Mouse (Mus musculus) left cerebral cortex, adult 8-10 months (tissue): ENCODE measurements around the gene Lefty2. TPM values are rescaled to one million over a fixed set of nuclear protein-coding genes. Genes with fewer than 3 reads are reported as not detected.
A peak's percentile ranks its signal among the peaks of the same experiment; 100 is the strongest.
"Not testable (repeated sequence)": the region's sequence is repeated elsewhere in the genome, so short reads cannot be mapped to it uniquely, and the experiment has no call there.

ENCODE experiments used
- DNase-seq, 2 experiments: peaks; one replicate each; pipeline ENCODE4 v3.0.0; 2022; ENCODE audit warnings: low spot score in 2 of 2
- total RNA-seq, 4 experiments: library from RNA; stranded (reverse); gene quantifications; 2 replicates each; pipeline ENCODE4 v1.2.4; 2022

Gene Lefty2
- total RNA-seq, 4 experiments from 2014 or later, result 0.20 to 1.2 (median 0.58) TPM

GRCm38 (mm10) chr1:180933659-180934058 is 40.8 kb downstream of the Lefty2 start:
- DNase-seq, result no peak

GRCm38 (mm10) chr1:180934467-180935419 is 41.8 kb downstream of the Lefty2 start, which contains the start of gene Lefty1:
Lefty1 (plus strand) TSS chr1:180935022.
- DNase-seq, result no peak

DNA sequence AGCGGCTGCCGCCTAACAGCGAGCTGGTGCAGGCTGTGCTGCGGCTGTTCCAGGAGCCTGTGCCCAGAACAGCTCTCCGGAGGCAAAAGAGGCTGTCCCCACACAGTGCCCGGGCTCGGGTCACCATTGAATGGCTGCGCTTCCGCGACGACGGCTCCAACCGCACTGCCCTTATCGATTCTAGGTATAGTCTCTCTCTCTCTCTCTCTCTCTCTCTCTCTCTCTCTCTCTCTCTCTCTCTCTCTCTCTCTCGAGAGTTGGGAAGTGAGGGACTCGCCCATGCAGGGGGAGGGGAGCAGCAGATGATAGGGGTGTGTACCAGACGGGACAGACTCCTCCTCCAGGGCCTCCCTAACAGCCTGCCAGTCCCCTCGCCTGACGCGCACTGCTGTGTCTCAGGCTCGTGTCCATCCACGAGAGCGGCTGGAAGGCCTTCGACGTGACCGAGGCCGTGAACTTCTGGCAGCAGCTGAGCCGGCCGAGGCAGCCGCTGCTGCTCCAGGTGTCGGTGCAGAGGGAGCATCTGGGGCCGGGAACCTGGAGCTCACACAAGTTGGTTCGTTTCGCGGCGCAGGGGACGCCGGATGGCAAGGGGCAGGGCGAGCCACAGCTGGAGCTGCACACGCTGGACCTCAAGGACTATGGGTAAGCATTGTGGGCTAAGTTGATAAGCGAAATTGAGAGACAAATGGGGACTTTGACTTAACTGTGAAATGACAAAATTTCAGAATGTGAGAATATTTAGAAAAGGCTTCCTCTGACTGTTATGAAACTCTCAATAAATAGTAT is 43.9 kb downstream of the Lefty2 start:
- DNase-seq, result not testable (repeated sequence)

GRCm38 (mm10) chr1:180937631-180938030 is 44.7 kb downstream of the Lefty2 start:
- not testable (repeated sequence) for DNase-seq

DNA sequence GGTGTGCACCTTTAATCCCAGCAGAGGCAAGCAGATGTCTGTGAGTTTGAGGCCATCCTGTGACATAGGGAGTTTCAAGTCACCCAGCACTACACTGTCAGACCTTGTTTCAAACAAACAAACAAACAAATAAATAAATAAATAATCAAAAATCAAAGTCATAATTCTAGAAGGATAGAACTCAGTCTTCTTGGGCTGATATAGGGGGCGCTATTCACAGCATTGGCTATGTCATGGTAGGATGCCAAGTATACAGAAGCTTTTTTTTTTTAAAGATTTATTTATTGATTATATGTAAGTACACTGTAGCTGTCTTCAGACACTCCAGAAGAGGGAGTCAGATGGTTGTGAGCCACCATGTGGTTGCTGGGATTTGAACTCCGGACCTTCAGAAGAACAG is 45.9 kb downstream of the Lefty2 start:
- DNase-seq, result not testable (repeated sequence)

GRCm38 (mm10) chr1:180940776-180941460 is 48.0 kb downstream of the Lefty2 start:
- DNase-seq, result no peak

- DNase-seq, result no peak
Observed at GRCm38 (mm10) chr1:180941726-180942125, 48.8 kb downstream of the Lefty2 start.

GRCm38 (mm10) chr1:180942166-180943031 is 49.5 kb downstream of the Lefty2 start, which contains the start of gene Tmem63a:
Tmem63a (plus strand) TSS chr1:180942344.
- peak; percentile 24 to 36 for DNase-seq

DNA sequence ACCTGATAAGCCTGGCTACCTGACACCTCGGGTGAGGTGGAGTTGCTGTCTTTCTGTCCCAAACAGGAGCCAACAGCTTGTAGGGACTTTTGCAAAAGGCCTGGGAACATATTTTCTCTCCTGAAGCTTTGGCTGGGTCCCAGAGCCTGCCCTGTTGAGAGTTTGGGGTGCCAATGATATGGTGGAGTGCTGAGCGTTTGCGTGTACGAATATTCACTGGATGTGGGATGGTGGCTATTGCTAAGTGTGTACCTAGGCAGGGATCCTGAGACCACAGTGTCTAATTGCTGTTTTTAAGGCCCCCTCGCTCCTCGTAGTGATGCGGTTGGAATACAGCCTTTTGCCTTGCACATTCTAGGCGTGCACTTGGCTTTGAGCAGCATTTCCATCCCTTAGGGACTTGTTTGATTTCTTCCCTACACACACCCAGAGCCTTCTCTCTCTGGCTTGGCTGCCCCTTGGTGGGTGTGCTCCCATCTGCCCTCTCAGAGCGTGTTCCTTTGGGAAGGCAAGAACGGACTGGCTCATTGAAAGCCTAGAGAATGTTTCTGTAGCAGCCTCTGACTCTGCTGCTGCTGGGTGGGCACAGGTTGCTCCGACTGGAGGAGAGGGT is 50.2 kb downstream of the Lefty2 start:
- no peak for DNase-seq

DNA sequence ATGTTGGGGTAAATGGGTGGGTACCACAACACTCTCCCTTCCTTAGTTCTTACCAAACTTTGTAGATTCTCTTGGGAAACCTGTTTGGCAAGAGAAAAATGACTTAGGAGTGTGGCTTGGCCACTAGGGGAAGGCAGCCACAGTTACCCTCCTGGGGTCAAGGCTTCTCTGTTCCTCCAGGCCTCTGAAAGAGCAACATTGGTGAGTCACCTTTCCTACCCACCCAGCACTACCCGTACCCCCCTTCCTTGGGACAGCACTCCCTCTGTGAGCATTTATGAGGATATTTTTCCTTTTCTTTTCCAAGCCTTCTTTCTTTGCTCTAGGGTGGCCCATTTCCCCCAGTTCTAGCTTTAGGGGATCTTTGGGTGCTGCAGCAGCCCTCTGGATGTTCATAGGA is 51.0 kb downstream of the Lefty2 start:
- no peak for DNase-seq

DNA sequence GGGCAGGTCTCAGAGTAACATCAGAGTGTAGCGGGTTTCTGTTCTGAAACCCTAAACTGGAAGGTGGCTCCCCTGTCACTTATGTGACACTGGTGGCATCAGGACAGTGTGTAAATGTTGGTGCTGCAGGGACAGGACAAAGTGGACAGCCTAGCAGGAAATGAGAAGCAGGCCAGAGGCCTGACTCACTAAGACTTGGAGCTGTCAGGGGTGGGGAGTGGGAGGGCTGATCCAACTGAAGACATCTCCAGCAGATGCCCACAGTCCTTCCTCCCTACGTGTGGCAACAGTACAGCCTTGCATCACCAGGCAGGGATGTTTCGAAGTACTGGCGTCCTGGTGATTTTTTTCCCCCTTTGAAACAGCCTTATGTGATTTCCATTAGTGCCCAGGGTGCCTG is 51.6 kb downstream of the Lefty2 start:
- DNase-seq, result no peak

GRCm38 (mm10) chr1:180945001-180945980 is 52.4 kb downstream of the Lefty2 start:
- peak in 1 of 2 experiments; percentile 34 for DNase-seq

DNA sequence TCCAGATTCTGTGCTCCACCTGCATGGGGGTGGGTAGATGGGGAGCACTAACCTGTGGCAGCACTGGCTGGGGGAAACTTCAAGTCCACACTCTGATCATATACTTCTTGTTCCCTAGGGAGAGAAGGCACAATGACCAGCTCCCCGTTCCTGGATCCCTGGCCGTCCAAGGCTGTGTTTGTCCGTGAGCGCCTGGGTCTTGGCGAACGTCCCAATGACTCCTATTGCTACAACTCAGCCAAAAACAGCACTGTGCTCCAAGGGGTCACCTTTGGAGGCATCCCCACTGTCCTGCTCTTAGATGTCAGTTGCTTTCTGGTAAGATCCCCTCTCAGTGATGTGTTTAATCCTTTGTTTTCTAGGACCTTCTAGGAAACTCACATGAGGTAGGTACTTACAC is 53.5 kb downstream of the Lefty2 start:
- DNase-seq, result no peak

Other genes starting within 250 kb of the Lefty2 start
- not detected for gene Mixl1, start 196.1 kb upstream of the Lefty2 start, total RNA-seq
- 10 to 100 TPM; 32.2 to 34.0 (median 33.1) TPM for gene Acbd3, start 167.1 kb upstream of the Lefty2 start, total RNA-seq
- 100 to 1,000 TPM; 259 to 296 (median 268) TPM for gene H3f3a, start 79.2 kb upstream of the Lefty2 start, total RNA-seq
- 10 to 100 TPM; 18.7 to 23.4 (median 21.9) TPM for gene Sde2, start 42.0 kb upstream of the Lefty2 start, total RNA-seq
- 10 to 100 TPM; 26.3 to 29.3 (median 28.5) TPM for gene Pycr2, start 11.2 kb downstream of the Lefty2 start, total RNA-seq
- gene Lefty1, start 41.9 kb downstream of the Lefty2 start, total RNA-seq, result under 1 TPM; 0.22 to 0.70 (median 0.49) TPM
- 10 to 100 TPM; 26.8 to 31.9 (median 30.4) TPM for gene Tmem63a, start 49.2 kb downstream of the Lefty2 start, total RNA-seq
- gene Ephx1, start 127.8 kb downstream of the Lefty2 start, total RNA-seq, result 10 to 100 TPM; 36.8 to 45.6 (median 41.1) TPM
- not detected for gene 9130409I23Rik, start 158.1 kb downstream of the Lefty2 start, total RNA-seq